Mouse (Mus musculus) brain, embryonic 14.5 days (tissue): ENCODE measurements at regions not wholly inside any gene's neighbourhood (a gene's known extent, or its start where the extent isn't known, plus 50 kb on each side); places are given as distances from the start of the nearest gene placed in this dataset.

Source experiments
- CTCF ChIP-seq: fragments of 200-500 bp; IDR thresholded peaks from 2 replicates; pipeline ENCODE4 v1.5.1; 2012; ENCODE audit warnings: inconsistent platforms, mild to moderate bottlenecking, moderate library complexity, borderline replicate concordance; ENCODE audit not compliant: insufficient read depth, insufficient read length; ENCODE audit errors: extremely low read depth
- POLR2A ChIP-seq: fragments of 200-500 bp; IDR thresholded peaks from 2 replicates; pipeline ENCODE4 v1.6.1; 2012; ENCODE audit warnings: mild to moderate bottlenecking, inconsistent platforms, borderline replicate concordance; ENCODE audit not compliant: poor library complexity, insufficient read depth, insufficient read length, severe bottlenecking; ENCODE audit errors: extremely low read depth

DNA sequence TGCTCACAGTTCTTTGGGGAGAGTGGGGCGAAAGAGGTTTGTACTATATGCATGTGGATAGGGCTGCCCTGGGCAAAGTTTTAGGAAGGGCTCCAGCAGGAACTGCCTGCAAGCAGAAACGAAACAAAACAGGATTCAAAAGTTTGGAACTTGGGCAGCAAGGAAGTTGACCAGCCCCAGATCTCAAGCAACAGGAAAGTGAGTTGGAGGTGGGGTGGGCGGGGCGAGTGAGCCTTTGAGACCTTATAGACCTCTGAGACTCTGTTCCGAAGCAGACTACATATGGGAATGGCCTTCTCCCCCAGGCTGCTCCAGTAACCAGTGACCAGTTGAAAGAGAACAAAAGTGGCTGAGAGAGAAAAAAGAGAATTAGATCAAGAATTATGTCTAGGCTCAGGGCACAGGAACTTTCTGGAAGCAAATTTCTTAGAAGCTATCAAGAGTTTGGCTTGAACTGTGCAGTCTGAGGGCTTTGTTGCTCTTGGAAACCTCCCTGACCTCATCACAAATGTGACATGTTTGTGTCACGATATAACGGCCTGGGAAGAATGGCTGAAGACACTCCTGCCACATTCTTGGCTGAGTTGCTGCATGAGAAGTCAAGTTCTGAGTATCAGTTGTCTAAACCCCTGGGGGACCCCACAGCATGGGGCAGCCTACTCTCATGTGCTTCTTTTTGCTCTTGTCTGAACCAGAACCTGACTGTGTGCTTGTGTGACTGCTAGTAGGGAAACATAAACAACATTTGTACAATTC lies 156.4 kb downstream of the Tmx1 start:
- TF ChIP-seq CTCF, result no peak
- no peak for TF ChIP-seq POLR2A
